15 mouse cellular contexts compared by ENCODE assay signal in the genomic region with DNA sequence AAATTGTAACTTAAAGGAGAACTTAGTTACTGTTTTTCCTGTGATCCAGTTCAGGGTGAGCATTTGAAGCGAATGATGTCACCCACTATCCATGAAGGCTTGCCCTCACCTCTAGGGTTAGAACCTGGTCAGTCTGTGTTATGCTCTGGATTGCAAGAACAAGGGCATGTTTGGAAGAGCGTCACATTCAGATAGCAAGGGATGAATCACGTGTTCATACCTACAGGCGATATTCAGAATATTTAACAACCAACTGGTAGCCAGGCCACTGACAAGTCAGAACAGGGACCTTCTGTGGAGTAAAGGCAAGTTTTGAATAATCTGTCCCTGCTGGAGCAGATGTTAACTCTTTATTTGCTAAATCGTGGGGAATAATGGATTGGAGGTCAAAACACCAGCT.
"Had no signal": no experiment of that assay in that cellular context is flagged by ENCODE, and none has a peak within 500 bp of the region (broad histone marks: within the 10 kb centered on the region; RNA-seq: fewer than 3 reads in every experiment).

No protein-coding gene starts in this region.

- H3K9ac ChIP-seq: neural tube, embryonic 15.5 days; stomach, embryonic 15.5 days had no signal

- H3K27me3 ChIP-seq: neural tube, embryonic 15.5 days; stomach, embryonic 15.5 days had no signal

- H3K4me2 ChIP-seq: neural tube, embryonic 15.5 days; stomach, embryonic 15.5 days had no signal

- DNase-seq: retina, postnatal 1 day; right cerebral cortex, adult 18-20 months; right cerebral cortex, postnatal 14 days; right cerebral cortex, postnatal 25 days; right cerebral cortex, postnatal 4 days; spleen, adult 18-20 months; thymus, adult 18-20 months; thymus, adult 2 months; thymus, postnatal 14 days; thymus, postnatal 25 days; thymus, postnatal 36 days; thymus, postnatal 4 days had no signal

- H3K4me3 ChIP-seq: neural tube, embryonic 15.5 days; stomach, embryonic 15.5 days had no signal

- H3K4me1 ChIP-seq: neural tube, embryonic 15.5 days; stomach, embryonic 15.5 days had no signal

- H3K27ac ChIP-seq: neural tube, embryonic 15.5 days; stomach, embryonic 15.5 days; stomach, postnatal 0 days had no signal

- H3K9me3 ChIP-seq: neural tube, embryonic 15.5 days; stomach, embryonic 15.5 days had no signal

- H3K36me3 ChIP-seq: neural tube, embryonic 15.5 days; stomach, embryonic 15.5 days had no signal
